Mouse (Mus musculus): ENCODE results near the gene 9530003J23Rik.

DNA sequence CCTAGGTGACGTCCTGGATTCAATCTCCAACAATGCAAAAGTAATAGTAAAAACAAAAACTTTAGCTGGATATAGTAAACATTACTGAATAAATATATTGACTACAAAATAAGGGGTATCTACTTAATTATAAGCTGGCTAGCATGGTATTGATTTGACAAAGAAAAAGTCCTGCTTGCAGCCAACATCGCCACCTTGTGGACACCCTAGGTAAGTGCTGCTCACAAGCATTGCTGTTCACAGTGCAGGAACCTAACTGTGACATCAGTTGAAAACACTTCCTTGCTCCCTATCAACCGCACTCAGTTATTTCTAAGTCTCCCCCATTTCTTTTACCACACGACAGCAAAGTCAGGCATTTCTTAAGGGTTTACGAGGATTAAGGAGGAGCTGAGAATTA is 21.7 kb downstream of the 9530003J23Rik start:
- TF ChIP-seq GATA1 (IDR thresholded peaks at IDR 0.05; ENCODE audit: low read length) (no peak), TAL1 (IDR thresholded peaks at IDR 0.05; ENCODE audit: low read length) (no peak)
